15 mouse cellular contexts compared by ENCODE assay signal in the genomic region with DNA sequence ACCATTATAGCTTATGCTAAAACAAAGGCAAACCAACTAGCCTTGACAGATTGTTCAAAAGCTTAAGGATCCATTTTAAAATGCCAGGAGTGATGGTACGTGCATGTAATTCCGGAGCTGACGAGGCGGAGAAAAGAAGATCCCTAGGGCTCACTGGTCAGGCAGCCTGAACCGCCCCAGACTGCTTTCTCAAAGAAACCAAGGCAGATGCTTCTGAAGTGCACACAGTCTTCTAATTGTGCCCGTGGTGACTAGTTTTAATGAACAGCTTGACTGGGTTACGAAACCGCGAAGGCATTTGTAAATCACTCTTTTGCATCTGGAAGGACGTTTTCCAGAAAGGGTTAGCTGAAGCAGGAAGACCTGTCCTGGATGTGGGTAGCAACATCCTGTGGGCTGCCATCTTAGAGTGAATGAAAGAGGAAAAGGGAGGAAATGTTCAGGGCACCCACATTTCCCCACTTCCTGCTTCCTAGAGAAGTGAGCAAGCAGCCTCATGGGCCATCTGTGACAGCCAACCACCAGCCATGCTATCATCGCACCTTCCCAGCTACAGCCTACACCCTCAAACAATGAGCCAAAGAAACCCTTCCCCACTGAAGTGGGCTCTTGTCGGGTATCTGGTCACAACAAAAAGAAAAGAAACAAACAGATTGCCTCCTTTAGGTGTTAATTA.
DNase-seq lines count a peak whose midpoint lies in the region; ATAC-seq and TF ChIP-seq lines count a peak whose summit lies in the region.
"Had no signal": no experiment of that assay in that cellular context is flagged by ENCODE, and none has a peak within 500 bp of the region (broad histone marks: within the 10 kb centered on the region; RNA-seq: fewer than 3 reads in every experiment).

No protein-coding gene starts in this region.

- H3K9me3 ChIP-seq in hindbrain, postnatal 0 days (ENCODE audit: low read length): no peaks in the 10 kb centered on the region
- no peaks in the 10 kb centered on the region for H3K9me3 ChIP-seq in hindbrain, embryonic 14.5 days (ENCODE audit: control insufficient read depth, low read length)
- no peaks in the 10 kb centered on the region for H3K9me3 ChIP-seq in limb, embryonic 14.5 days (ENCODE audit: control insufficient read depth, low read length)
- H3K9me3 ChIP-seq in forebrain, embryonic 10.5 days: no peaks in the 10 kb centered on the region

- H3K4me2 ChIP-seq in hindbrain, postnatal 0 days (ENCODE audit: low read depth, low read length): no peak overlapping the region
- H3K4me2 ChIP-seq in hindbrain, embryonic 14.5 days (replicated peaks): no peak overlapping the region
- no peak overlapping the region for H3K4me2 ChIP-seq in limb, embryonic 14.5 days (replicated peaks; ENCODE audit: low read depth, low read length, severe bottlenecking)

- no peaks in the 10 kb centered on the region for H3K27me3 ChIP-seq in hindbrain, postnatal 0 days (ENCODE audit: insufficient read depth, low read length)
- no peaks in the 10 kb centered on the region for H3K27me3 ChIP-seq in hindbrain, embryonic 14.5 days (ENCODE audit: control insufficient read depth, insufficient read depth, low read length)
- H3K27me3 ChIP-seq in limb, embryonic 14.5 days (ENCODE audit: control insufficient read depth, insufficient read depth, low read length): no peaks in the 10 kb centered on the region
- no peaks in the 10 kb centered on the region for H3K27me3 ChIP-seq in forebrain, embryonic 10.5 days (ENCODE audit: poor library complexity, severe bottlenecking)

- H3K4me3 ChIP-seq in hindbrain, postnatal 0 days (ENCODE audit: low read length): no peak overlapping the region
- no peak overlapping the region for H3K4me3 ChIP-seq in hindbrain, embryonic 14.5 days (replicated peaks; ENCODE audit: low read length)
- no peak overlapping the region for H3K4me3 ChIP-seq in cortical plate, adult 2 months (ENCODE audit: insufficient read depth, low read length)
- no peak overlapping the region for H3K4me3 ChIP-seq in limb, embryonic 14.5 days (replicated peaks; ENCODE audit: low read length)
- no peak overlapping the region for H3K4me3 ChIP-seq in forebrain, embryonic 10.5 days

- no peaks in the 10 kb centered on the region for H3K4me1 ChIP-seq in hindbrain, postnatal 0 days (ENCODE audit: insufficient read depth, low read length)
- no peaks in the 10 kb centered on the region for H3K4me1 ChIP-seq in hindbrain, embryonic 14.5 days (replicated peaks; ENCODE audit: control insufficient read depth, insufficient read depth, low read length)
- no peaks in the 10 kb centered on the region; the same call in 1 of the 2 replicates for H3K4me1 ChIP-seq in cortical plate, adult 2 months (ENCODE audit: control insufficient read depth, insufficient read depth, low read length)
- no peaks in the 10 kb centered on the region for H3K4me1 ChIP-seq in limb, embryonic 14.5 days (ENCODE audit: control insufficient read depth, insufficient read depth, low read length)
- no peaks in the 10 kb centered on the region for H3K4me1 ChIP-seq in forebrain, embryonic 10.5 days

- no peak overlapping the region for H3K9ac ChIP-seq in hindbrain, postnatal 0 days (replicated peaks; ENCODE audit: low read length)
- no peak overlapping the region for H3K9ac ChIP-seq in hindbrain, embryonic 14.5 days
- no peak overlapping the region for H3K9ac ChIP-seq in limb, embryonic 14.5 days (ENCODE audit: low read depth, low read length, severe bottlenecking)

- DNase-seq in hindbrain, postnatal 0 days (ENCODE audit: low spot score): no peak
- no peak for DNase-seq in hindbrain, embryonic 14.5 days (ENCODE audit: low spot score)
- peak; percentile 5 for DNase-seq in retina, postnatal 1 day
- no peak for DNase-seq in retina, embryonic 14.5 days (ENCODE audit: low spot score)
- DNase-seq in limb, embryonic 14.5 days (ENCODE audit: low spot score): no peak
- no peak for DNase-seq in forebrain, embryonic 10.5 days (ENCODE audit: extremely low spot score, low spot score)
- DNase-seq: cerebellum, adult 9-10 months; heart, postnatal 36 days; kidney, adult 11 months; kidney, postnatal 25 days; lung, postnatal 36 days; thymus, postnatal 36 days had no signal

- H3K27ac ChIP-seq in hindbrain, postnatal 0 days: no peak overlapping the region
- no peak overlapping the region for H3K27ac ChIP-seq in hindbrain, embryonic 14.5 days
- H3K27ac ChIP-seq in cortical plate, adult 2 months (ENCODE audit: insufficient read depth, low read length): peak overlapping the region; percentile 70
- peak overlapping the region; percentile 8; the same call in 1 of the 2 replicates for H3K27ac ChIP-seq in limb, embryonic 14.5 days (replicated peaks; ENCODE audit: low read depth, low read length)
- H3K27ac ChIP-seq in forebrain, embryonic 10.5 days: no peak overlapping the region
- H3K27ac ChIP-seq: stomach, postnatal 0 days had no signal

- 70% methylated on average over 12 of the region's 12 CpGs for WGBS in hindbrain, postnatal 0 days
- 65% methylated on average over 12 of the region's 12 CpGs for WGBS in hindbrain, embryonic 14.5 days
- WGBS in limb, embryonic 14.5 days: 78% methylated on average over 12 of the region's 12 CpGs
- WGBS in forebrain, embryonic 10.5 days: 87% methylated on average over 12 of the region's 12 CpGs

- ATAC-seq in hindbrain, postnatal 0 days: peak; percentile 66; the same call in 1 of the 2 replicates
- no peak for ATAC-seq in hindbrain, embryonic 14.5 days (ENCODE audit: low FRiP score)
- no peak for ATAC-seq in limb, embryonic 14.5 days (ENCODE audit: low FRiP score, low read depth)
- no peak for ATAC-seq in megakaryocyte-erythroid progenitor cell, adult 5-6 weeks (replicated peaks; ENCODE audit: low FRiP score, low TSS enrichment, poor library complexity, severe bottlenecking)

- no peak for TF ChIP-seq POLR2A in cortical plate, adult 2 months (IDR thresholded peaks at IDR 0.05; ENCODE audit: extremely low read depth, insufficient read depth, low read length)
- TF ChIP-seq POLR2A in limb, embryonic 14.5 days (IDR thresholded peaks at IDR 0.05; ENCODE audit: borderline replicate concordance, extremely low read depth, insufficient read depth, insufficient read length): no peak

- no peaks in the 10 kb centered on the region for H3K36me3 ChIP-seq in hindbrain, postnatal 0 days (ENCODE audit: insufficient read depth, low read length)
- no peaks in the 10 kb centered on the region for H3K36me3 ChIP-seq in hindbrain, embryonic 14.5 days (replicated peaks; ENCODE audit: control insufficient read depth, insufficient read depth)
- no peaks in the 10 kb centered on the region for H3K36me3 ChIP-seq in limb, embryonic 14.5 days (ENCODE audit: control insufficient read depth, insufficient read depth, low read length)
- H3K36me3 ChIP-seq in forebrain, embryonic 10.5 days (replicated peaks): no peaks in the 10 kb centered on the region

- TF ChIP-seq CTCF in hindbrain, postnatal 0 days (IDR thresholded peaks at IDR 0.05; ENCODE audit: low read depth): no peak
- TF ChIP-seq CTCF in cortical plate, adult 2 months (IDR thresholded peaks at IDR 0.05; ENCODE audit: extremely low read depth, insufficient read depth, low read length): no peak

Comparison
In these comparisons a context has a peak if more than half of its experiments do, and no peak if none do; other contexts are left out.
1. H3K27ac ChIP-seq: peak in cortical plate, adult 2 months (single experiment) and limb, embryonic 14.5 days (single experiment); none in hindbrain, postnatal 0 days (single experiment), hindbrain, embryonic 14.5 days (single experiment) and forebrain, embryonic 10.5 days (single experiment).